In genomic region chr3:147252812-147253211, GRCm38 (mm10) we compare ENCODE assay signal across 16 mouse cellular contexts.
DNase-seq lines count a peak whose midpoint lies in the region; ATAC-seq and TF ChIP-seq lines count a peak whose summit lies in the region.
"Had no signal": no experiment of that assay in that cellular context is flagged by ENCODE, and none has a peak within 500 bp of the region (broad histone marks: within the 10 kb centered on the region; RNA-seq: fewer than 3 reads in every experiment).

No protein-coding gene starts in this region.

- no peaks in the 10 kb centered on the region for H3K27me3 ChIP-seq in forebrain, postnatal 0 days (ENCODE audit: insufficient read depth, low read length)
- H3K27me3 ChIP-seq: CH12.LX; liver, embryonic 12.5 days; lung, embryonic 15.5 days had no signal

- 0 out of 2 replicates have a peak, but pooled peaks cover 5% of the 10 kb centered on the region for H3K4me1 ChIP-seq in forebrain, postnatal 0 days (ENCODE audit: insufficient read depth)
- H3K4me1 ChIP-seq: liver, embryonic 12.5 days; lung, embryonic 15.5 days had no signal

- 60% methylated on average over 6 of the region's 6 CpGs for WGBS in forebrain, postnatal 0 days

- no peak overlapping the region for H3K4me2 ChIP-seq in forebrain, postnatal 0 days (ENCODE audit: low read depth)
- H3K4me2 ChIP-seq: liver, embryonic 12.5 days; lung, embryonic 15.5 days had no signal

- H3K9ac ChIP-seq in forebrain, postnatal 0 days, result no peak overlapping the region
- H3K9ac ChIP-seq: liver, embryonic 12.5 days; lung, embryonic 15.5 days had no signal

- H3K9me3 ChIP-seq in forebrain, postnatal 0 days (ENCODE audit: low read length), result no peaks in the 10 kb centered on the region
- H3K9me3 ChIP-seq: limb, embryonic 10.5 days; liver, embryonic 12.5 days; lung, embryonic 15.5 days had no signal

- TF ChIP-seq CTCF in forebrain, postnatal 0 days (IDR thresholded peaks at IDR 0.05; ENCODE audit: low read depth), result no peak

- H3K27ac ChIP-seq in forebrain, postnatal 0 days (ENCODE audit: low read depth, low read length), result no peak overlapping the region
- H3K27ac ChIP-seq: limb, embryonic 10.5 days; liver, embryonic 12.5 days; lung, embryonic 15.5 days had no signal

- no peak for ATAC-seq in forebrain, postnatal 0 days
- ATAC-seq: liver, embryonic 12.5 days had no signal

- peak; percentile 11 for DNase-seq in embryo, embryonic 10 days (ENCODE audit: low spot score)
- no peak for DNase-seq in embryo, embryonic 9.5 days (ENCODE audit: extremely low spot score)
- DNase-seq in ES-CJ7 (ENCODE audit: low read depth, low spot score), result peak; percentile 2
- peak; percentile 19 for DNase-seq in embryo, embryonic 10.5 days (ENCODE audit: low spot score)
- peak; percentile 23 for DNase-seq in forebrain, postnatal 0 days
- no peak for DNase-seq in B cell, adult 2 months
- no peak for DNase-seq in thymus, adult 18-20 months
- DNase-seq in retina, postnatal 1 day, result no peak
- DNase-seq: cerebellum, adult 2 months; kidney, adult 8-10 months; right cerebral cortex, postnatal 4 days; thymus, adult 2 months had no signal

- no peak overlapping the region for H3K4me3 ChIP-seq in forebrain, postnatal 0 days (ENCODE audit: low read depth, low read length)
- H3K4me3 ChIP-seq: limb, embryonic 10.5 days; liver, embryonic 12.5 days; lung, embryonic 15.5 days had no signal

- H3K36me3 ChIP-seq in forebrain, postnatal 0 days (ENCODE audit: insufficient read depth), result no peaks in the 10 kb centered on the region
- H3K36me3 ChIP-seq: limb, embryonic 10.5 days; liver, embryonic 12.5 days; lung, embryonic 15.5 days had no signal

Comparison
In these comparisons a context has a peak if more than half of its experiments do, and no peak if none do; other contexts are left out.
1. DNase-seq: peak in embryo, embryonic 10 days (single experiment), ES-CJ7 (single experiment), embryo, embryonic 10.5 days (single experiment) and forebrain, postnatal 0 days (single experiment); none in embryo, embryonic 9.5 days (single experiment), B cell, adult 2 months (0 of 2), thymus, adult 18-20 months (0 of 2) and retina, postnatal 1 day (single experiment).